In the genomic region with DNA sequence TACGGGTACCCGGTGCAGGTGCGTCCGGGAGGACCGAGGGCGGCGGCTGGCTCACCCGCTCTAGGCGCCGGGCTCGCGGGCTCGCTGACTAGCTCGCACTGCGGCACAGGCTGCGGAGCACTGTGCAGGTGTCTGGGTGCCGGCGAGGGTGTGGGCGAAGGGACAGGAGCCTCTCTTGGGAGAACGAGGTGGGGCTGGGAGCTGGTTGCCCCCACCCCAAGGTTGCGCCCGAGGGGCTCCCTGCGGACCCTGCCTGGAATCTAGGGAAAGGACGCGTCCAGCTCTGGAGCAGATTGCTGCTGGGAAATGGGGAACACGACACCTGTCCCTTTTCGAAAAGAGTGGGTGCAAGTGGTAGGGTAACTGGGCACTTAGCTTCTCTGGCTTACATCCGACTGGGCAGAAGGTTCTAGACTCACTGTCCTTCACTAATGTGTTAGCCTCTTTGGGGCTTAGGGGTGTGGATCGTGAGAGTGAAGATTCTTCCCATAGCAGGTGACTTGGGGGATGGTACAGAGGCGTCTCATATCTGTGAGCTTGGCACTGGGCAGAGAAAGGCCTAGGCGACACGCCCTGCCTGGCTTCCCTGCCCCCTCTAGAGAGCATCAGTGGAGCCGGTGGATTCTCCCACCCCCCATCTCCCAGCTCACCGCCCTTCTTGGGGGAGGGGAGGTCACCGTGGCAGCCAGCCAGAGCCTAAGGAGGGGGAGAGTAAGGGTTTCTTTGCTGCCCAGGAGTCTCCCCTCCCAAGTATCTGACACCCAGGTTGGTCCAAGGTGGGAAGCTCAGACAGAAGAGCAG, we compare ENCODE assay signal across 8 mouse cellular contexts. TPM values are rescaled to one million over a fixed set of nuclear protein-coding genes. Genes with fewer than 3 reads are reported as not detected.
DNase-seq lines count a peak whose midpoint lies in the region; ATAC-seq and TF ChIP-seq lines count a peak whose summit lies in the region.

No protein-coding gene starts in this region.

- H3K27ac ChIP-seq in left cerebral cortex, adult 2 months: peak overlapping the region; percentile 95
- H3K27ac ChIP-seq in forebrain, embryonic 16.5 days (ENCODE audit: low read length): peak overlapping the region; percentile 87
- peak overlapping the region; percentile 95 for H3K27ac ChIP-seq in midbrain, embryonic 12.5 days (replicated peaks)

- intact Hi-C loops in left cerebral cortex, adult 2 months (cut with DNase I): loop anchor here (1.0 to 5.0 kb wide), 2 partner anchors 22 to 35 kb away; no protein-coding TSS in a partner anchor

- WGBS in forebrain, embryonic 16.5 days: under 1% methylated on average over 35 of the region's 35 CpGs
- WGBS in midbrain, embryonic 12.5 days: under 1% methylated on average over 35 of the region's 35 CpGs

- H3K4me1 ChIP-seq in forebrain, embryonic 16.5 days (replicated peaks; ENCODE audit: control insufficient read depth, insufficient read depth, low read length): peaks cover 43% of the 10 kb centered on the region
- peaks cover 56% of the 10 kb centered on the region for H3K4me1 ChIP-seq in midbrain, embryonic 12.5 days

- peak overlapping the region; percentile 81 for H3K4me3 ChIP-seq in left cerebral cortex, adult 2 months
- peak overlapping the region; percentile 63 for H3K4me3 ChIP-seq in forebrain, embryonic 16.5 days (replicated peaks; ENCODE audit: low read length)
- peak overlapping the region; percentile 81 for H3K4me3 ChIP-seq in midbrain, embryonic 12.5 days

- TF ChIP-seq CTCF in left cerebral cortex, adult 2 months (IDR thresholded peaks at IDR 0.05): no peak

- DNase-seq in left cerebral cortex, adult 2 months (ENCODE audit: extremely low spot score in 1 of 2, low spot score in 2 of 2): peak; percentile 44 to 47
- DNase-seq in left cerebral cortex, adult 11 months (ENCODE audit: low spot score): no peak
- DNase-seq in cerebellum, adult 11-12 months: peak; percentile 82
- DNase-seq in layer of hippocampus, adult 9-11 months: peak; percentile 39
- DNase-seq in thymus, postnatal 36 days: peak; percentile 18 to 19
- no peak for DNase-seq in frontal cortex, postnatal 25 days (ENCODE audit: low spot score in 2 of 2)

- peak overlapping the region; percentile 81 for H3K9ac ChIP-seq in forebrain, embryonic 16.5 days (replicated peaks; ENCODE audit: low read depth, low read length)
- H3K9ac ChIP-seq in midbrain, embryonic 12.5 days (replicated peaks): peak overlapping the region; percentile 89

- peak; percentile 41 for ATAC-seq in forebrain, embryonic 16.5 days
- peak; percentile 43 for ATAC-seq in midbrain, embryonic 12.5 days (ENCODE audit: low FRiP score, low read depth)

- H3K9me3 ChIP-seq in forebrain, embryonic 16.5 days (ENCODE audit: control insufficient read depth, low read length): no peaks in the 10 kb centered on the region
- no peaks in the 10 kb centered on the region for H3K9me3 ChIP-seq in midbrain, embryonic 12.5 days

- no peaks in the 10 kb centered on the region for H3K36me3 ChIP-seq in forebrain, embryonic 16.5 days (ENCODE audit: control insufficient read depth, insufficient read depth)
- no peaks in the 10 kb centered on the region for H3K36me3 ChIP-seq in midbrain, embryonic 12.5 days

- H3K4me2 ChIP-seq in forebrain, embryonic 16.5 days (ENCODE audit: low read length): peak overlapping the region; percentile 74
- peak overlapping the region; percentile 86 for H3K4me2 ChIP-seq in midbrain, embryonic 12.5 days (replicated peaks)

- H3K27me3 ChIP-seq in forebrain, embryonic 16.5 days (replicated peaks; ENCODE audit: control insufficient read depth, insufficient read depth, low read length): no peaks in the 10 kb centered on the region
- peaks cover 14% of the 10 kb centered on the region for H3K27me3 ChIP-seq in midbrain, embryonic 12.5 days

RNA-seq across cellular contexts. Expression of gene Rab6b, which starts 1.1 kb away (rescaled TPM):
- 100 to 1,000 TPM; 605 to 610 TPM for total RNA-seq in left cerebral cortex, adult 2 months (2021)
- polyA plus RNA-seq in forebrain, embryonic 16.5 days (2015; fragmentation: Nextera tagmentation; extraction: Ambion mirVana): 63.6 and 77.9 TPM in 2 replicates
- 38.2 and 47.2 TPM in 2 replicates for polyA plus RNA-seq in midbrain, embryonic 12.5 days (2016; fragmentation: Nextera tagmentation; extraction: Ambion mirVana)

Comparison
In these comparisons a context has a peak if more than half of its experiments do, and no peak if none do; other contexts are left out.
1. DNase-seq: peak in left cerebral cortex, adult 2 months (2 of 2), cerebellum, adult 11-12 months (single experiment), layer of hippocampus, adult 9-11 months (single experiment) and thymus, postnatal 36 days (2 of 2); none in left cerebral cortex, adult 11 months (single experiment) and frontal cortex, postnatal 25 days (0 of 2).
2. Peak in every context shown above with its lines, with median percentiles within 50 percentile points of each other: H3K27ac ChIP-seq and H3K4me3 ChIP-seq.